Mouse (Mus musculus) brain, embryonic 14.5 days (tissue): ENCODE measurements around the gene Alox8.

Experiments
- CTCF ChIP-seq: fragments of 200-500 bp; IDR thresholded peaks from 2 replicates; pipeline ENCODE4 v1.5.1; 2012; ENCODE audit warnings: inconsistent platforms, mild to moderate bottlenecking, moderate library complexity, borderline replicate concordance; ENCODE audit not compliant: insufficient read depth, insufficient read length; ENCODE audit errors: extremely low read depth
- POLR2A ChIP-seq: fragments of 200-500 bp; IDR thresholded peaks from 2 replicates; pipeline ENCODE4 v1.6.1; 2012; ENCODE audit warnings: mild to moderate bottlenecking, inconsistent platforms, borderline replicate concordance; ENCODE audit not compliant: poor library complexity, insufficient read depth, insufficient read length, severe bottlenecking; ENCODE audit errors: extremely low read depth

DNA sequence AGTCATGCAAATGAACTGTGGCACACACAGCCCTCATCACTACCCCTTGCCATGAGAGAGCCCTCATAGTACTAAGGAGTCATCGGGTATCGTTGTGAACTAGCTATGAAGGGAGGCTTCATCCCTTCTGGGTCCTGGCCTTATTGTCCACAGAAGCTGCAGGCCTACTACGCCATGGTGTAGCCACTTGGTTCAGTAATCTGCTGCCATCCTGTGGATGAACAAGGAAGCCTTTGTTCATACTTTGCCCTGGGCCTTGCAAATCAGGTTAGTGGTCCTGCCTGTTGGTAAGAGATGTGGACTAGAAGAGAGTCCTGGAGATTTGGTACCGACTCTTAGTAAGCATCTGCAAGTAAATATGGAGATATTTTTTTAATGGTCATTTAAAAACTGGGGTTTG, 32.8 kb upstream of the Alox8 start:
- no peak for TF ChIP-seq POLR2A
- TF ChIP-seq CTCF: no peak
